Mouse (Mus musculus) regulatory T cell (primary cell): ENCODE measurements around the gene Ddr1.

Source experiments
- in situ Hi-C: fragments of 300-600 bp; cut with MboI, MseI; formaldehyde crosslinking; loops from one replicate; pipeline ENCODE4 v1.15.1; 2025; ENCODE audit warnings: high pct_unique_total_duplicates

Gene Ddr1

DNA sequence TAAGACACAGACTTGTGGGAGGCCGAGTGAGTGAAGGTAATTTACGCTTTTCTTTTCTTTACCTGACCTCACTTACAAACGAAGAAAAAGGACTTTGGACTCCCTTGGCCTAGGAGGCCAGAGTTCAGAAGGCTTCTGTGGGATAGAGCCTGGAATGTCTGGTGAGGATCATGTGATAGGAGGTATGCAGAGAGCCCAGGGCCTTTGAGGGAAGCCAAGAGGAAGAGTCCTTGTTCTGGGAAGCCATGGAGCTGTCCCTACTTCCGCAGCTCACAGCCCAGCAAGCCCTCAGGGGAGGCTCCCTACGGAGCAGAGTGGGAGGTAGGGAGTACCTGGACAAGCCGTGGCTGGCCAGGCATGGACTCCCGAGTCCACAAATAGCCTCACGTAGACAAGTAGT, 17.3 kb upstream of the Ddr1 start:
- in situ Hi-C loops = loop anchor here (5.0 kb wide), 1 partner anchor 84 kb away; no protein-coding TSS in a partner anchor

DNA sequence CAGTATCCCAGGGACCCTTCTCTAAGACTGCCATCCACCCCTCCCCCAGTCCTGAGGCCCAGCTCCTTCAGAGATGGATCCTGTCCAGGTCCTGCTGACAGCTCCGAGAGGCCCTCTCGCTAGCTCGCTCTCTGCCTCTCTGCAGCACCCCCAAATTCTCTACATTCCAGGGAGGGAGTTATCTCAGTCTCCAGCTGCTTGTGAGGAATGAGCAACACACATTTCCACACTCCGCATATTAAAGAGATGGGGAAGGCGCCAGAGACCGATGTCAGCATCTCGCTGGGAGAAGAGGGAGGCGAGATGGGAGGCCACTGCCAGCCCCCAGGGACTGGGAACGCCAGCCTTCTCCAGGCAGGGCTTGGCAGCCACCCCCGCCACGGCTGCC, 15.9 kb upstream of the Ddr1 start:
- in situ Hi-C loops = loop anchor here (5.0 kb wide), 1 partner anchor 83 kb away; no protein-coding TSS in a partner anchor

DNA sequence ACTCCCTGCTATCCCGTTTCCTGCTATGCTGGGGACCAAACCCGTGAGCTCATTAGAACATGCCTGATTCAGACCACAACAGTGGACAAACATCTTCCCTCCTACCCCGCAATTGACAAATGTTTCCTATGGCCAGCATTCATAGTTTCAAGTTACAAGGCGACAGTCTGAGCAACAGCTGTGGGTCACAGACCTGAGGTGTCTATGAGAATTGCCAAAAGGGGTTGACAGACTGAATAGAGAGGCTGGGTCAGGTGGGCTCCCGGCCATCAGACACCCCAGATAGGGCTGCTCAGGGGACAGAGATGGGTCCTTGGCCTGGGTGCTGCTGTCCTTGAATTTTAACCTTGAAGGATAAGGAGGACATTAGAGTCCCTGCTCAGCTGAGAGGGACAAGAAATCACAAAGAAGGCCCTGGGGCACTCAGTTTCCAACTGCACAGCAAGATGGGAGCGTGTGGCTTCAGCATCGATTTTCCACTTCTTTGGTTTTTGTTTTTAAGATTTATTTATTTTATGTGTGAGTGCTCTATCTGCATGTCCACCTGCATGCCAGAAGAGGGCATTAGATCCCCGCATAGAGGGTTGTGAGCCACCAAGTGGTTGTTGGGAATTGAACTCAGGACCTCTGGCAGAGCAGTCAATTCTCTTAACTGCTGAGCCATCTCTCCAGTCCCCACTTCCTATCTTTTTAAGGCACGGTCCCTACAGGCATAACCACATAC, 15.4 kb upstream of the Ddr1 start:
- in situ Hi-C loops = loop anchor here (5.0 kb wide), 1 partner anchor 82 kb away; no protein-coding TSS in a partner anchor

DNA sequence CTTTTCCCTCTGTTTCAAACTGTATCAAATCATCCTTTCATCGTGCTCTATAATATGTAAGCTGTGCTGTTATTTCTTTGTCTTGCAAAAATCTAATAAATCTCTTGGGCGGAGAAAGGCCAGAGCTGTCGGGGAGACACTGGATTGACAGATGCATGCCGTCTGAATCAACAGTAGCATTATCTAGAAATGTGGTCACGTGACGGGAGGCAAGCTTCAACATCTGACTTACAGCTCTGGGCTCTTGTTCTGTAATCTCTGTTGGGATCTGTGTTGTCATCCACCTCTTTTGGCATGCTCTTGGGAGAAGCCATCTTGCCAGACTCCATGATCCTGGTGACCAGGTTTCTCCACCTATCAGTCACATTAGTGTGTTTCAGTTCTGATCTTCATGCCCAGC, 12.7 kb upstream of the Ddr1 start:
- in situ Hi-C loops = no loop called here

DNA sequence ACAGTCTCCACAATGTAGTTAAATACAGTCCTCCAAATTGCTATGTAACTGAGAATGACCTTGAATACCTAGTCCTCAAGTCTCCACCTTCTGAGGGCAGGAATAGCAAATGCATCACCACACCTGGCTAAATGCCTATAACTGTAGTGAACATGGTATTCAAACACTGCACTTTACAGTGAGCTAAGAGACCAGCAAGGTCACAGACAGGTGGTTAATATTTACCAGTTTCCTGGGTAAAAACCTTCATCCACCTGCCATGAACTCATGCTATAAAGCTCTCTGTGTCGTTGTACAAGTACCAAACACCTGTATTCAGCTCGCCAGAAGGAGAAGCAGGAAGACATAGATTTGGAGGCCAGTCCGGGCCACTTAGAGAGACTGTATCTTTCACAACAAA, 11.7 kb upstream of the Ddr1 start:
- in situ Hi-C loops = no loop called here

DNA sequence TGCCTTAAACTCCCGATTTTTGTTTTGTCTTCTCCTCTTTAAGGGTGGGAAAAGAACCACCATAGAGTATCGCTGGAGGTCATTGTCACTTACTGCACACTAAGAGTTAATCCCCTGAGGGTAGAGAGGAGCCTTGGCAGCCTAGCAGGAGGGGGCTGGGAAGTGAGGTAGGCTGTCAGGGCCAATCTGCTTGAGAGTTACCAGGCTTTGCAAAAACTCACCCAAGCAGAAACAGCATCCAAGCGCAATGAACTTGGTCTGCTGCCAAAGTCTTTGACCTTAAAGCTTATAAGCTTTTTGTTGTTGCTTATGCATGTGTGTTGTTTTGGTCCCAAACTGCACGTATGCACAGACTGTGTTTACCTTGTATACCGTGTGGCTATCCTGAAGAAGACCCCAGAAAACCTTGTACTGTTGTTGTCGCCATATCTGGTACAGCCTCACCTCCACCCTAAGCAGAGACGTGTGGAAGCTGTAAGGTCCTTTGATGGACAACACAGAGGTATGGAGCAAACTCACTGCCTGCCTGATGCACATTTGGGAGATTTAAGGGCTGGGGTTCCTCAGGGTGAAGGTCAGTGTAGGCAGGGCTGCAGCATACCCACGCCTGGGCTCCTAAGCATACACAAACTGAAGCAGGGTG, 6.4 kb upstream of the Ddr1 start:
- in situ Hi-C loops = no loop called here

DNA sequence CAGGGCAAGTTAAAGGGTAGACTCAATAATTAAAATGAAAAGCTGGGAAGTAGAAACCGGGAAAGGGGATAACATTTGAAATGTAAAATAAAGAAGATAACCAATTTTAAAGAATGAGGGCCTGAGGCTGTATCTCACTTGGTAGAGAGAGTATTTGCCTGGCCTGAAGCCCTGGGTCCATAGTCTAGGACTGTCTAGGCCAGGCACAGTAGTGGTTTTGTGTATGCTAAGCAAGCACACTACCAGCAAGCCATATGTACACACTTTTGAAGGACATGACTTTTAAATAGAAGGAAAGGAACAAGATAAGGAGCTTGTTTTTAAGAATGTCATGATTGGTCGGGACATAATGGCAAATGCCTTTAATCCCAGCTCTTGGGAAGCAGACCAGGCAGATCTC, 4.2 kb upstream of the Ddr1 start:
- in situ Hi-C loops = no loop called here

DNA sequence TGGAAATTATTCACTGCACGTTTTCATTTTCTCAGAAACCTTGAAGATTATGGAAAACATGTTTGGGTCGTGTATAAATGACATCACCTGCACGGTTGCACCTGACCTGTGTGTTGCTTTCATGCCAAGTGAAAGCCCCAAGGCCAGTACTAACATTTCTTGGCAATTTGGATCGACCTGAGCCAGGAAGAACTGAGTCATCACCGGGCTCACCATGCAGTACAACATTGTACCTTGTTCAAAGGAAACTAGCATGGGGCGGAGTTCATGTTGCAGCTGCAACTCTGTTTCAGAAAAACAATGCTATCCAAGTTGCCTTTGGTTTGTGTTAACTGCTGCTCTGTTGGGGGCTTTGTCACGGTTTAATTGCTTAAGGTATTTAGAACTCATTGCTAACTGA, 3.5 kb upstream of the Ddr1 start:
- in situ Hi-C loops = no loop called here

DNA sequence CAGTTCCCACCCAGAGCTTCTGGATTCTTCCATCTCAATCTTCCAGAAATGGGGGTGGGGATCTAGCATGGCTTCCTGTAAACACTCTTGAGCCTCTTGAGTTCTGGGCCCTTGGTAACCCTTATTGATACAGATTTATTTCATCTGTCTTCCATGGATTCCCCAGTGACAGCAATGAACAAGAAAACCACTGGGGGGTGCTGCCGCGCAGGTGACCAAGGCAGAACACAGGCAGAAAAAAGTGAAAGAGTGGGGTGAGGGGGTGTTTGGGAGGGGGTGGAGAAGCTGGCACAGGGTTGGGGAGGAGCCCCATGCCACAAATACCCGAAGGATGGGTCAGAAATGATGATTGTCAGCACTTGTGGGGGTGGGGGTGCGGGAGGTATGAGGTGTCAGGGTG, 1.4 kb upstream of the Ddr1 start:
- in situ Hi-C loops = no loop called here

DNA sequence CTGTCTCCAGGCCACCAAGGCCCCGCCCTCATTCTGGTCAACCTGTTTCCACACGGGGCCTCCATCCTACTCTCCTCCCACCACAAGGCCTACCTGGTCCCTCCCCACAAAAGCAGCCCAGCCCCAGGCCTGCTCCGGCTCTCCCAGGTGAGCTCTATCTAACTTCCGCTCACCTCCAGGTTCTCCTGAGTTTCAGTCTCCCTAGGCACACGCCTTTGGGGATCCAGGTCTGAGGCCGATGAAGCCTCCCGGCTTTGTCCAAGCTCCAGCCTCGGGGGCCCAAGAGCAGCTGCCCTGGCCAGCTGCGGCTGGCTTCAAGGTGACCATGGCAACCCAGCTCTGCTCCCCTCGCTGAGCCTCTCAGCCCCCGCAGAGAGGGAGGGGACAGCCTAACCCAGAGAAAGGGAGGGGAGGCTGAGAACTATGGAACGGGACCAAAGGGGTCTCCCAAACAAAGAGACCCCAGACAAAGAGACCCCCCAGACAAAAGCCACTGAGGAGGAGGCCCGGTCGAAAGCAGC, 610 bp downstream of the Ddr1 start:
- in situ Hi-C loops = no loop called here

DNA sequence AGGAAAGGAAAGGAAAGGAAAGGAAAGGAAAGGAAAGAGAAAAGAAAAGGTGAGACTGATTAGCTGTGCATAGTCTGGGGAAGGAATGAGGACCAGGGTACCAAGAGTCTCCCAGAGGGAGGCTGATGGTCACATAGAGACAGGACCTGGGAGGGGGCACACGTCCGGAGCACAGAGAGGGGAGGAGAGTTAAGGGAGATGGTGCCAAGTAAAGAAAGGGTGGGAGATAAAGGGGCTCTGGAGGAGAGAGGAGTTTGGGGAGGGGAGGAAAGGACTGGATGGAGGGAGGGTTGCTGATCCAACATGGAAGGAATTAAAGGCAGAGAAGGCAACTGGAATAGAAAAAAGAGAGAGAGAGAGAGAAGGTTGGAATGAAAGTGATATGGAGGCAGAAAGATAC, 1.4 kb downstream of the Ddr1 start:
- in situ Hi-C loops = no loop called here

DNA sequence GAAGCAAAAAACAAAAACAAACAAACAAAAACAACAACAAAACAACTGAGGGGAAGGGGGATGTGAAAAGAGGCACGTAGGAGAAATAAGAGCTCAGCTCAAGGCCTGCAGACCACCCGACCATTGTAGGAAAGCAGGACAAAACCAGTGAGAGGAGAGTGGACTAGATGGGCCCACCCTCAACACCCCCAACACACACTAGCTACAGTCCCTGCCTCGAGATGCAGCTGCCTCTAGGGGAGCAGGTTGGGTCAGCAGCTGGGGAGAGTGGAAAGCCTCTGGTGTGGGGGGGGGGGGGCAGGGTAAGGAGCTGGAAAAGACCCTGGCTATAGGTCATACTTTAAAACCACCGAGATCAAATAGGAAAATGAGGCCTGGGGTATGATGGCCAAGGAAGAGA, 1.8 kb downstream of the Ddr1 start:
- in situ Hi-C loops = no loop called here

DNA sequence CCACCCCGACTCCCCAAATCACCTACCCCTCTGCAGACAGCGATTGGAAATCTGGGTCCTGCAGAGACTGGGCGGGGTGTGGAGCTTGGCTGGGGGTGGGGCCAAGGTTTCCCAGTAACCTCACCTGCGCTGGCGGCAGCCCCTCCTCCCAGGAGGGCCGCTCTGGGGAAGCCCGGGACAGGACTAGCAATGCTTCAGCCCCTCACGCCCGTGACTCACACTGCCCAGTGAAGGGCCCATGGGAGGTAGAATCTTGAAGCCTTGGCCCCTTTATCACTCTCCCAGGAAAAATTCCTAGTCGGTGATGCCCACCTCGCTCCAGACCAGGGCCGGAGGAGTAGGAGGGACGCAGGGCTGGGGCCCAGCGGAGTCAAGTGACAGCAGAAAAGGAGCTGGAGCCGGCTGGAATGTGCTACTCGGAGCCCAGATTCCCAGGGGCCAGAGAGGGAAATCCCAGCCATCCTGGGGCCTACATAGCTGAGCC, 2.4 kb downstream of the Ddr1 start:
- in situ Hi-C loops = no loop called here

DNA sequence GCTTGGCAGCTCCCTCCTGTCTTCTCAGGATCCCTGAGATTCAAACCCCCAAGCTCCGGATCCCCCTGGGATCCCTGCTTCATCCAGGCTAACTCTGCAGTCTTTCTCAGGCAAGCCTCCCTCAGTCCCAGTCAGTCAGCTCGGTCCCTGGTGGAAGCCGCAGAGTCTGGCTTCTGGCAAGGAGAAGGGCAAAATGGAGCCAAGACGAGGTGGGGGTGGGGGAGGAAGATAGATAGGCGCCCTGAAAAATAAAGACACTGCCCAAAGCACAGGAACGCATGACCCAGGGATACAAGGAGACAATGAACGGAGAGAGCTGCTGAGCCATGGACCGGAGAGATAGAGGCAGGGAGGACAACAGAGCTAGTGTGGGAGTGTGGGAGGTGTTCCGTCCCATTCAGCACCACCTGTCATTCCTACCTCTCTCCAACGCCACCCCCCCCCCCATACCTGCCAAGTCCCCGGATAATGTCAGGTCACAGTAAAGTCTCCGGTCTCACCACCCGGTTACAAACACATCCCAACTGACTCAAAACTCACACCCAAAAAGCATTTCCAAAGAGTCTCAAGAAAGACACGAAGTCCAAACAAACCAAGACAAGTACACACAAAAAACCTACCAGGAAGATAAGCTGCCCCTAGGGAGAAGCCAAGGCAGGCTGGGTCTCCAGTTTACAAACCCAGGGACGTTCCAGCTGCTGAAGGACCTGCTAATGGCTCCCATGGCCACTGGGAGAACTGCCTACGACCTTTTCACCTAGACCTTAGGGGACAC, 3.0 kb downstream of the Ddr1 start:
- in situ Hi-C loops = no loop called here

DNA sequence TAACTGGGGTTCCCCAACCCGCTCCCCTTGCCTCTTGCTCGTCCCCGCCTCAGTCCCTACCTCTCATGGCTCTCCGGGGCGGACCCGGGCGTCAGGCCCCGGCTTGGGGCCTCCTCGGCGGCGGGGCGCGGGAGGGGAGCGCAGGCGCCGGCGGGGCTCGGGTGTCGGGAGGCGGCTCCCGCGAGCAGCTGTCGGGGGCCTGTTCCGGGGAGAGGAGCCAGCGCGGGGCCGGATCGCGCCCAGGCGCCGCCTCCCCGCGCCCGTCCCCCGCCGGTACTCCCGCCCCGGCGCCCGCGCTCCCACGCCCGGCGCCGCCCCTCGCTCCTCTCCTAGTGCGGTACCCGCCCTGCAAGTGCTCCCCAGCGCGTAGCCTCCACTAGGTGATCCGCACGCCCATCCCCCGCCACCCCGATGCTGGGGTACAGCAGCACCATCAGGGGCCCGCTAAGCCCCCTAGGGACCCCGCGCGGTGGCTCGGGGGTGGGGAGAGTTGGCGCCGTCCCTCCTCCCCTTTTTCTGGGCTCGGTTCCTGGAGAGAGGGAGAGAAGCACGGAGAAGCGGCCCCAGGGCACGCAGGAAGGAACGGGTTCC, 4.0 kb downstream of the Ddr1 start:
- in situ Hi-C loops = no loop called here

DNA sequence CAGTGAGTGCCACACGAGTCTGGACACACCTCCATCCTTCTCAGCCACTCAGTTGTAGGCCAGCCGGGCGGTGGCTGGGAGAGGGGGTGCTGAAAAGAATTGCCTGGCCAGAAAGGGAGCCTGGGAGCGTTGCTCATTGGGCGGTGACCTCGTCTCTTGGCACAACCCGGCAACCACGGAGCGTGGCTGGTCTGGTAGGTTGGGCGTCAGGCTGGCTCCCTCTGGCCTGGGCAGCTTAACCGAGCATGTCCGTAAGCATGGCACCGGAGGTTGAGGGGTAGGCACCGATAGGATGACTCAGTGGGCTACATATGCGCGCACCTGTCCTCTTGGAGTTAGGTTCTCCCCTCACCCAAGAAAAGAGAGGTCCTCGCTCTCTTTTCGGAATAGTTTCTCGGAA, 4.5 kb downstream of the Ddr1 start:
- in situ Hi-C loops = no loop called here

DNA sequence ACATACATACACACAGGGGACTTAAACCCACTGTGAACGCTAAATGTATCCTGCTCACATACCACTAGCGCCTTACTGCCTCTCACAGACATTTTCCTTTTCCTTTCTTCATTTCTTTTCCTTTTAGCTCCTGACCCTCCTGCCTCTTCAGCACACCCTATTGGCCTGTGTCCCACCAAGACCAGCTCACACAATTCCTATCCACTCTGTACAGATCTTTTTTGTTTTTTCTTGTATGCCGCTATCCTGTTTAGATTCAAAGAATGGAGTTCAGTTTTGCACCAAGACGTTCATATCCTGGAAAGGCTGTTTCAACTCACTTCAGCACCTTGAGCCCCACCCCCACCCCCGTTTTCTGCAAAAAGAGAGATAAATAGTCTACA, 5.9 kb downstream of the Ddr1 start:
- in situ Hi-C loops = no loop called here

DNA sequence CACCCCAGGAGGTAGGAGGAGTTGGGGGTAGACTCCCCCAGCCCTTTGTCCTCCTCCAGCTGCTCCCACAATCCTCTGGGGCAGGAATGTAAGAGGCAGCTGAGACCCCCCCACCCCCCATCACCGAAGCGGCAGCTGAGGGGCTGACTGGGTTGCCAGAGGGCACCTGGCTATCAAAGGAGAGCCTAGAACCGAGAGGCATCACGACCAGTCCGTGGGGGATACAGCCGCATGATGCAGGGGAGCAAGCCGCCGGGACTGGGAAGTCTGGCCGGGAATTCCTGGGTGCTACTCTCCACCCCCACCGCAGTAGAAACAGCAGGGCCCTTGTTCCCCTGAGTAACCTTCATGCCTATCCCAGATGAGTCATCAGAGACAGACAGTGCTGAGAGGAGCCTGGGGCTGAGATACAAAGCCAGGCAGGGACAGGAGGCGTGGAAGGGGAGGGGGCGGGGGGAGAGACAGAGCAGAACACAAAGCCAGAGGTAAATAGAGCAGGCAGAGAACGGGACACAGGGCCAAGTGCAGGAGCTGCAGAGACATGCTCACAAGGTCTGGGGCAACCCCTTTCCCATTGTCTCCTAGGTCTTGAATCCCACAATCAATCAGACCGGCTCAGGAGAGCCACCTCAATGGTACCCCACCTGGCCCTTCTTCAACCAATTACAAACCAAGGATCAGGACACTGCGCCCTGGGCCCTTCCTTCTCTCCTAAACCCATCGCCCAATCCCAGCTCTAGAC, 6.5 kb downstream of the Ddr1 start:
- in situ Hi-C loops = no loop called here

DNA sequence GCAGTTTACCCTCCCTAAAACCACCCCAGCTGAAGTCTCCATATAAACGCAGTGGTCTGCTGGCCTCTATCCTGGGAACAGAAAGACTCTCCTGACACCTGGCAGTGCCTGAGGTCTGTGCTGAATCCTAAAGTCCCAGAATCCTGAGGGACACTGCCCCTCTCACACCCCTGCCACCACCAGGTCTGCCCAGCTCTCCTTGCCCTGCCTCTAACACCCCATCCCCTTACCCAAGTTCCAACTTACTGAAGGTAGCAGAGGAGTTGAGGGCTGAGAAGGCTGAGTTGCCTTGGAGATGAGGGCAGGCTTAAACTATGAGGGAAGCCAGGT, 7.0 kb downstream of the Ddr1 start:
- in situ Hi-C loops = no loop called here

DNA sequence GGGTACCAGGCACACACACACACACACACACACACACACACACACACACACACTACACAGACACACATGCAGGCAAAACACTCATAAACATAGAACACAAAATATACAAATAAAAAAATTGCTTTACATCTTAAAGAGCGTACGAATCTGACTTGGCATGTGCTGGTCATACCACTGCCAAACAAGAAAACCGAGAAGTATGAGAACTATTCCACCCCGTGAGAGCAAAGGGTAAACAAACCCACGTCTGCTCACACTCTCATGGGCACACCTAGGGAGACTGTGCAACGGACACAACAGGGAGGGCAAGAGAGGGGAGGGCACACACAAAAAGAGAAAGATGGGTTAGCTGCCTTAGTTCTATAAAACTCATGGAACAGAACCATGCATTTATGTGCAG, 7.7 kb downstream of the Ddr1 start:
- in situ Hi-C loops = no loop called here

DNA sequence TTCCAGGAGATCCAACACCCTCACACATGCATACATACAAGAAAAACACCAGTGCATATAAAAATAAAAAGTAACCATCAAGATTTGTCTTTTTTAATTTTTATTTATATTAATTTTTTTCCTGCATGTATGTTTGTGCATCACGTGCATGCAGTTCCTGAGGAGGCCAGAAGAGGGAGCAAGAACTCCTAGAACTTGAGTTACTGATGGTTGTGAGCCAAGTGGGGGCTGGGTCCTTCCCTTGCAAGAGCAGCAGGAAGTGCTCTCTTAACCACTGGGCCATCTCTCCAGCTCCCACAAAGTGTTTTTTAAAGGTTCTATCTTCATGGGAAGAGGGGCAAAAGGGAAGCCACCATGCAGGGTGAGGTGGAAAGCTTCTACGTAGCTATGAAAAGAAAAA, 9.1 kb downstream of the Ddr1 start:
- in situ Hi-C loops = no loop called here

DNA sequence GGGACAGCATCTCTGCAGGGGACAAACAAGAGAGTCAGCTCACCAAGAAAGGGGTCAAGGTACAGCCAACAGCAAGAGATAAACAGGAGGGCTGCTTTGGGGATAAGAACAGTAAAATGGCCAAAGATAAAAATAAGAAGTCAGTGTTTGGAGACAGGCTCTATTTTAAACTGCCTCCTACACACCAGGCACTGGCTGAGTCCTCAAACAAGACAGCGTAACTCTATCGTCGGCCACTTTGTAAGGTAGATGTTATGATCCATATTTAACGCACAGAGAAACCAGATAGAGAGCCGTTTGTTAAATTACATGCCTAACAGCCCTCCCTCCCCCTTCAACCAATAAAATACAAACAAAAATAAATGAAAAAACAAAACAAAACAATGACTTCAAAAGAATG, 10.5 kb downstream of the Ddr1 start:
- in situ Hi-C loops = no loop called here
